Mouse (Mus musculus) hematopoietic stem cell, adult 5-6 weeks (primary cell): Measurements from ENCODE around the gene Smim12. TPM values are rescaled to one million over a fixed set of nuclear protein-coding genes. Genes with fewer than 3 reads are reported as not detected.

Source experiments
- ATAC-seq, 2 experiments: fragments of 125-278 bp in 1 of 2; replicated peaks in 1 of 2; 2 replicates each; pipeline ENCODE4 v1.8.0; 2016 to 2017; ENCODE audit warnings: inconsistent platforms in 2 of 2, mild to moderate bottlenecking in 2 of 2, moderate number of reproducible peaks in 2 of 2, low read depth in 1 of 2, moderate TSS enrichment in 1 of 2; ENCODE audit not compliant: low FRiP score in 2 of 2, poor library complexity in 2 of 2, severe bottlenecking in 2 of 2, insufficient read depth in 1 of 2, low TSS enrichment in 1 of 2
- total RNA-seq: library from RNA; stranded (forward); fragments of 172-1452, 232-1000 nt; gene quantifications from 2 replicates; pipeline ENCODE4 v1.2.3, GENCODE M21; 2017

Gene Smim12
- total RNA-seq, 1 experiment from 2014 or later, result 32.8 TPM

GRCm38 (mm10) chr4:127227051-127227673 is 16.4 kb upstream of the Smim12 start:
- ATAC-seq, result no peak

GRCm38 (mm10) chr4:127232028-127232427 is 11.6 kb upstream of the Smim12 start:
- ATAC-seq, result no peak

- no peak for ATAC-seq
Observed at GRCm38 (mm10) chr4:127232551-127232950, 11.0 kb upstream of the Smim12 start.

- no peak for ATAC-seq
Observed at GRCm38 (mm10) chr4:127233416-127234125, 10.0 kb upstream of the Smim12 start.

GRCm38 (mm10) chr4:127235742-127236487 is 7.7 kb upstream of the Smim12 start:
- peak; percentile 74 to 84 for ATAC-seq

GRCm38 (mm10) chr4:127236631-127237030 is 7.0 kb upstream of the Smim12 start:
- no peak for ATAC-seq

GRCm38 (mm10) chr4:127237271-127237670 is 6.3 kb upstream of the Smim12 start:
- ATAC-seq, result no peak

- ATAC-seq, result peak in 1 of 2 experiments; percentile 33; a peak in 1 of 4 replicates
Observed at GRCm38 (mm10) chr4:127242696-127243095, 888 bp upstream of the Smim12 start.

GRCm38 (mm10) chr4:127243953-127244352 is 369 bp downstream of the Smim12 start:
- no peak; a peak in 1 of 4 replicates for ATAC-seq

- peak; percentile 96 to 97 for ATAC-seq
Observed at GRCm38 (mm10) chr4:127249701-127250349, 6.2 kb downstream of the Smim12 start.

- peak; percentile 14 to 44; a peak in 2 of 4 replicates for ATAC-seq
Observed at GRCm38 (mm10) chr4:127251963-127252585, 8.5 kb downstream of the Smim12 start.

GRCm38 (mm10) chr4:127256739-127257138 is 13.2 kb downstream of the Smim12 start:
- ATAC-seq, result no peak

- no peak for ATAC-seq
Observed at GRCm38 (mm10) chr4:127258186-127258897, 14.8 kb downstream of the Smim12 start.

GRCm38 (mm10) chr4:127261601-127262000 is 18.0 kb downstream of the Smim12 start:
- no peak for ATAC-seq

- ATAC-seq, result no peak
Observed at GRCm38 (mm10) chr4:127263438-127264182, 20.0 kb downstream of the Smim12 start.

GRCm38 (mm10) chr4:127264183-127264554 is 20.6 kb downstream of the Smim12 start:
- no peak for ATAC-seq
